Mouse (Mus musculus): ENCODE measurements at regions not wholly inside any gene's neighbourhood (a gene's known extent, or its start where the extent isn't known, plus 50 kb on each side); places are given as distances from the start of the nearest gene placed in this dataset.

GRCm38 (mm10) chr1:153994871-153995270 lies 94.8 kb upstream of the Teddm2 start:
- Histone ChIP-seq H3K36me3 (no peaks in the 10 kb centered on the region), H3K4me2 (replicated peaks) (no peak overlapping the region)
- 91% methylated on average over 4 of the region's 4 CpGs for WGBS

GRCm38 (mm10) chr1:153997201-153998181 lies 97.5 kb upstream of the Teddm2 start:
- Histone ChIP-seq H3K9ac (no peak overlapping the region), H3K9me3 (no peaks in the 10 kb centered on the region), H3K4me2 (replicated peaks) (no peak overlapping the region), H3K27ac (no peak overlapping the region), H3K4me3 (no peak overlapping the region), H3K4me1 (no peaks in the 10 kb centered on the region), H3K36me3 (no peaks in the 10 kb centered on the region), H3K27me3 (no peaks in the 10 kb centered on the region)
- WGBS: 56% methylated on average over 15 of the region's 15 CpGs
- ATAC-seq (ENCODE audit: insufficient number of reproducible peaks, insufficient read depth, low FRiP score, low TSS enrichment): peak; percentile 22; the same call in 1 of the 2 replicates

More at GRCm38 (mm10) chr1:153994871-153995270, 94.8 kb upstream of the Teddm2 start:
- H3K4me3 ChIP-seq: no peak overlapping the region
- H3K9ac ChIP-seq: no peak overlapping the region
- no peaks in the 10 kb centered on the region for H3K27me3 ChIP-seq
- H3K9me3 ChIP-seq: no peaks in the 10 kb centered on the region
- H3K27ac ChIP-seq: no peak overlapping the region
- no peak for ATAC-seq (ENCODE audit: insufficient number of reproducible peaks, insufficient read depth, low FRiP score, low TSS enrichment)
- H3K4me1 ChIP-seq: no peaks in the 10 kb centered on the region

GRCm38 (mm10) chr1:153999776-154000175 lies 99.7 kb upstream of the Teddm2 start:
- Histone ChIP-seq H3K36me3 (no peaks in the 10 kb centered on the region), H3K27me3 (no peaks in the 10 kb centered on the region), H3K4me1 (no peaks in the 10 kb centered on the region), H3K27ac (no peak overlapping the region), H3K4me3 (no peak overlapping the region), H3K4me2 (replicated peaks) (no peak overlapping the region), H3K9ac (no peak overlapping the region), H3K9me3 (no peaks in the 10 kb centered on the region)
- WGBS: 78% methylated on average over 6 of the region's 6 CpGs
- no peak for ATAC-seq (ENCODE audit: insufficient number of reproducible peaks, insufficient read depth, low FRiP score, low TSS enrichment)

- H3K36me3 ChIP-seq: no peaks in the 10 kb centered on the region
- 79% methylated on average over 7 of the region's 7 CpGs for WGBS
- H3K27me3 ChIP-seq: no peaks in the 10 kb centered on the region
- no peaks in the 10 kb centered on the region for H3K9me3 ChIP-seq
- no peak overlapping the region for H3K4me2 ChIP-seq (replicated peaks)
- no peaks in the 10 kb centered on the region for H3K4me1 ChIP-seq
- no peak overlapping the region for H3K9ac ChIP-seq
- no peak overlapping the region for H3K4me3 ChIP-seq
- ATAC-seq (ENCODE audit: insufficient number of reproducible peaks, insufficient read depth, low FRiP score, low TSS enrichment): no peak
- H3K27ac ChIP-seq: no peak overlapping the region
Measured at GRCm38 (mm10) chr1:154003669-154004068, 103.6 kb upstream of the Teddm2 start.

GRCm38 (mm10) chr1:154004647-154005046 lies 104.6 kb upstream of the Teddm2 start:
- Histone ChIP-seq H3K9me3 (no peaks in the 10 kb centered on the region), H3K4me2 (replicated peaks) (no peak overlapping the region), H3K4me1 (no peaks in the 10 kb centered on the region), H3K36me3 (no peaks in the 10 kb centered on the region), H3K27ac (no peak overlapping the region), H3K4me3 (no peak overlapping the region), H3K9ac (no peak overlapping the region), H3K27me3 (no peaks in the 10 kb centered on the region)
- ATAC-seq (ENCODE audit: insufficient number of reproducible peaks, insufficient read depth, low FRiP score, low TSS enrichment): no peak
- WGBS: 87% methylated on average over 4 of the region's 4 CpGs

- 91% methylated on average over 13 of the region's 13 CpGs for WGBS
- H3K27ac ChIP-seq: no peak overlapping the region
- no peak overlapping the region for H3K4me2 ChIP-seq (replicated peaks)
- no peaks in the 10 kb centered on the region for H3K27me3 ChIP-seq
- ATAC-seq (ENCODE audit: insufficient number of reproducible peaks, insufficient read depth, low FRiP score, low TSS enrichment): no peak
- H3K4me3 ChIP-seq: no peak overlapping the region
- H3K36me3 ChIP-seq: no peaks in the 10 kb centered on the region
- H3K9ac ChIP-seq: no peak overlapping the region
- no peaks in the 10 kb centered on the region for H3K4me1 ChIP-seq
- H3K9me3 ChIP-seq: no peaks in the 10 kb centered on the region
Measured at GRCm38 (mm10) chr1:154006055-154006454, 106.0 kb upstream of the Teddm2 start.

- 86% methylated on average over 3 of the region's 3 CpGs for WGBS
- no peaks in the 10 kb centered on the region for H3K9me3 ChIP-seq
- no peaks in the 10 kb centered on the region for H3K27me3 ChIP-seq
- no peak overlapping the region for H3K4me2 ChIP-seq (replicated peaks)
- H3K36me3 ChIP-seq: no peaks in the 10 kb centered on the region
- H3K4me1 ChIP-seq: no peaks in the 10 kb centered on the region
- H3K4me3 ChIP-seq: no peak overlapping the region
- H3K9ac ChIP-seq: no peak overlapping the region
- ATAC-seq (ENCODE audit: insufficient number of reproducible peaks, insufficient read depth, low FRiP score, low TSS enrichment): no peak
- no peak overlapping the region for H3K27ac ChIP-seq
Measured at GRCm38 (mm10) chr1:154007440-154007839, 107.4 kb upstream of the Teddm2 start.

GRCm38 (mm10) chr1:154008593-154009310 lies 108.7 kb upstream of the Teddm2 start:
- no peaks in the 10 kb centered on the region for H3K9me3 ChIP-seq
- H3K4me2 ChIP-seq (replicated peaks): no peak overlapping the region
- 80% methylated on average over 11 of the region's 11 CpGs for WGBS
- no peak for ATAC-seq (ENCODE audit: insufficient number of reproducible peaks, insufficient read depth, low FRiP score, low TSS enrichment)
- no peaks in the 10 kb centered on the region for H3K36me3 ChIP-seq
- no peak overlapping the region for H3K9ac ChIP-seq
- H3K4me1 ChIP-seq: no peaks in the 10 kb centered on the region
- no peaks in the 10 kb centered on the region for H3K27me3 ChIP-seq
- no peak overlapping the region for H3K4me3 ChIP-seq
- no peak overlapping the region for H3K27ac ChIP-seq

GRCm38 (mm10) chr1:154010681-154011080 lies 110.7 kb upstream of the Teddm2 start:
- no peaks in the 10 kb centered on the region for H3K4me1 ChIP-seq
- no peak for ATAC-seq (ENCODE audit: insufficient number of reproducible peaks, insufficient read depth, low FRiP score, low TSS enrichment)
- H3K27me3 ChIP-seq: no peaks in the 10 kb centered on the region
- no peaks in the 10 kb centered on the region for H3K9me3 ChIP-seq
- H3K4me2 ChIP-seq (replicated peaks): no peak overlapping the region
- no peak overlapping the region for H3K9ac ChIP-seq
- 89% methylated on average over 4 of the region's 4 CpGs for WGBS
- H3K27ac ChIP-seq: no peak overlapping the region
- no peak overlapping the region for H3K4me3 ChIP-seq
- no peaks in the 10 kb centered on the region for H3K36me3 ChIP-seq

GRCm38 (mm10) chr1:154016516-154016915 lies 116.5 kb upstream of the Teddm2 start:
- WGBS: 66% methylated on average over 2 of the region's 2 CpGs

GRCm38 (mm10) chr1:154018241-154018640 lies 118.2 kb upstream of the Teddm2 start:
- H3K4me2 ChIP-seq (replicated peaks): no peak overlapping the region
- H3K36me3 ChIP-seq: no peaks in the 10 kb centered on the region
- H3K4me1 ChIP-seq: no peaks in the 10 kb centered on the region
- no peak overlapping the region for H3K27ac ChIP-seq
- ATAC-seq (ENCODE audit: insufficient number of reproducible peaks, insufficient read depth, low FRiP score, low TSS enrichment): no peak
- no peak overlapping the region for H3K4me3 ChIP-seq
- H3K9me3 ChIP-seq: no peaks in the 10 kb centered on the region
- no peak overlapping the region for H3K9ac ChIP-seq
- H3K27me3 ChIP-seq: no peaks in the 10 kb centered on the region
- 76% methylated on average over 6 of the region's 6 CpGs for WGBS

More at GRCm38 (mm10) chr1:154016516-154016915, 116.5 kb upstream of the Teddm2 start:
- Histone ChIP-seq H3K36me3 (no peaks in the 10 kb centered on the region), H3K27me3 (no peaks in the 10 kb centered on the region), H3K4me3 (no peak overlapping the region), H3K9me3 (no peaks in the 10 kb centered on the region), H3K9ac (no peak overlapping the region), H3K4me1 (no peaks in the 10 kb centered on the region), H3K4me2 (replicated peaks) (no peak overlapping the region), H3K27ac (no peak overlapping the region)
- no peak for ATAC-seq (ENCODE audit: insufficient number of reproducible peaks, insufficient read depth, low FRiP score, low TSS enrichment)

- Histone ChIP-seq H3K9ac (no peak overlapping the region), H3K9me3 (no peaks in the 10 kb centered on the region), H3K36me3 (no peaks in the 10 kb centered on the region), H3K4me2 (replicated peaks) (no peak overlapping the region), H3K4me3 (no peak overlapping the region), H3K4me1 (no peaks in the 10 kb centered on the region), H3K27me3 (no peaks in the 10 kb centered on the region), H3K27ac (no peak overlapping the region)
- ATAC-seq (ENCODE audit: insufficient number of reproducible peaks, insufficient read depth, low FRiP score, low TSS enrichment): no peak
- WGBS: 79% methylated on average over 3 of the region's 3 CpGs
Measured at GRCm38 (mm10) chr1:154024301-154024700, 124.3 kb upstream of the Teddm2 start.

Data from embryonic facial prominence, embryonic 12.5 days (tissue).